Mouse (Mus musculus) erythroblast, adult 5-6 weeks (primary cell): ENCODE results near the gene Scn10a. TPM values are rescaled to one million over a fixed set of nuclear protein-coding genes. Genes with fewer than 3 reads are reported as not detected.
A peak's percentile ranks its signal among the peaks of the same experiment; 100 is the strongest.

Source experiments
- ATAC-seq: replicated peaks from 2 replicates; pipeline ENCODE4 v1.8.0; 2016; ENCODE audit warnings: moderate number of reproducible peaks, mild to moderate bottlenecking, moderate TSS enrichment, inconsistent platforms; ENCODE audit not compliant: poor library complexity, low FRiP score, severe bottlenecking
- total RNA-seq, 2 experiments: library from RNA; stranded (forward) in 1 of 2; stranded (reverse) in 1 of 2; fragments of 150-400 nt in 1 of 2; fragments of 200-764, 138-1000 nt in 1 of 2; gene quantifications; 2 replicates each; pipeline versions ENCODE4 v1.2.3 to v1.2.4; 2015 to 2017; ENCODE audit warnings: low replicate concordance in 2 of 2

The Scn10a gene
- total RNA-seq, 2 experiments from 2014 or later = not detected

- ATAC-seq = no peak
These were observed 72.1 kb downstream of the Scn10a start for GRCm38 (mm10) chr9:119646942-119647547.

- ATAC-seq = peak; percentile 57; the same call in 1 of the 2 replicates
These were observed 77.1 kb downstream of the Scn10a start for GRCm38 (mm10) chr9:119641985-119642384.

- no peak for ATAC-seq
These were observed 84.8 kb downstream of the Scn10a start for GRCm38 (mm10) chr9:119634216-119634843.

GRCm38 (mm10) chr9:119633475-119633874, 85.6 kb downstream of the Scn10a start:
- ATAC-seq = no peak

GRCm38 (mm10) chr9:119632801-119633200, 86.3 kb downstream of the Scn10a start:
- no peak for ATAC-seq

- ATAC-seq = peak; percentile 72
These were observed 87.1 kb downstream of the Scn10a start for GRCm38 (mm10) chr9:119631899-119632533.

- no peak for ATAC-seq
These were observed 87.7 kb downstream of the Scn10a start for GRCm38 (mm10) chr9:119631393-119631898.

- ATAC-seq = no peak
These were observed 90.3 kb downstream of the Scn10a start for GRCm38 (mm10) chr9:119628690-119629268.

GRCm38 (mm10) chr9:119627227-119627626, 91.9 kb downstream of the Scn10a start:
- no peak for ATAC-seq

- no peak for ATAC-seq
These were observed 95.0 kb downstream of the Scn10a start for GRCm38 (mm10) chr9:119624151-119624550.

- no peak for ATAC-seq
These were observed 104.3 kb downstream of the Scn10a start for GRCm38 (mm10) chr9:119614798-119615197.

- no peak for ATAC-seq
These were observed 108.5 kb downstream of the Scn10a start for GRCm38 (mm10) chr9:119610563-119611166.

- ATAC-seq = no peak
These were observed 112.2 kb downstream of the Scn10a start for GRCm38 (mm10) chr9:119606906-119607305.

- no peak for ATAC-seq
These were observed 114.5 kb downstream of the Scn10a start for GRCm38 (mm10) chr9:119604607-119605006.

- ATAC-seq = no peak
These were observed 120.6 kb downstream of the Scn10a start for GRCm38 (mm10) chr9:119598501-119598900.

- no peak for ATAC-seq
These were observed 121.8 kb downstream of the Scn10a start for GRCm38 (mm10) chr9:119597332-119597731.

GRCm38 (mm10) chr9:119589592-119589991, 129.5 kb downstream of the Scn10a start:
- ATAC-seq = no peak

GRCm38 (mm10) chr9:119588763-119589449, 130.2 kb downstream of the Scn10a start:
- no peak for ATAC-seq

- peak; percentile 84 for ATAC-seq
These were observed 138.5 kb downstream of the Scn10a start for GRCm38 (mm10) chr9:119580668-119581067.

GRCm38 (mm10) chr9:119580187-119580586, 138.9 kb downstream of the Scn10a start:
- ATAC-seq = no peak
